Mouse (Mus musculus) forebrain, embryonic 13.5 days (tissue): ENCODE results near the gene Msi1. TPM values are rescaled to one million over a fixed set of nuclear protein-coding genes. Genes with fewer than 3 reads are reported as not detected.
"Not testable (repeated sequence)": the region's sequence is repeated elsewhere in the genome, so short reads cannot be mapped to it uniquely, and the experiment has no call there.

ENCODE experiments used
- ATAC-seq: fragments of 200-750 bp; cut with Nextera tagmentation; 2 replicates; pipeline ENCODE4 v1.8.0; 2017
- H3K27ac ChIP-seq: fragments of 300-500 bp; sonication (generic); 2 replicates; pipeline ENCODE4 v1.5.1; 2015; ENCODE audit warnings: inconsistent platforms, mild to moderate bottlenecking, moderate library complexity
- H3K27me3 ChIP-seq: fragments of 300-500 bp; sonication (generic); 2 replicates; pipeline ENCODE4 v1.6.1; 2015; ENCODE audit warnings: mild to moderate bottlenecking, inconsistent platforms
- H3K36me3 ChIP-seq: fragments of 300-500 bp; sonication (generic); 2 replicates; pipeline ENCODE4 v1.6.1; 2015; ENCODE audit warnings: mild to moderate bottlenecking, inconsistent platforms; ENCODE audit not compliant: poor library complexity, severe bottlenecking
- H3K4me1 ChIP-seq: fragments of 300-500 bp; sonication (generic); 2 replicates; pipeline ENCODE4 v1.6.1; 2015; ENCODE audit warnings: inconsistent platforms
- H3K4me2 ChIP-seq: fragments of 300-500 bp; sonication (generic); 2 replicates; pipeline ENCODE4 v1.6.1; 2015; ENCODE audit warnings: inconsistent platforms, mild to moderate bottlenecking, moderate library complexity
- H3K4me3 ChIP-seq: fragments of 300-500 bp; sonication (generic); 2 replicates; pipeline ENCODE4 v1.5.1; 2015; ENCODE audit warnings: mild to moderate bottlenecking, inconsistent platforms
- H3K9ac ChIP-seq: fragments of 300-500 bp; sonication (generic); 2 replicates; pipeline ENCODE4 v1.6.1; 2015; ENCODE audit warnings: mild to moderate bottlenecking, inconsistent platforms
- H3K9me3 ChIP-seq: fragments of 300-500 bp; sonication (generic); replicated peaks from 2 replicates; pipeline ENCODE4 v1.6.1; 2016; ENCODE audit warnings: inconsistent platforms
- WGBS: fragments of 180-500 bp; shearing (Covaris S2); methylation state at CpG from one replicate; pipeline ENCODE4 v1.1.7; 2015; 5-methylcytosine and 5-hydroxymethylcytosine counted together
- polyA plus RNA-seq: library from polyadenylated mRNA; unstranded; fragments of >200 nt; fragmentation: Nextera tagmentation; extraction: Ambion mirVana; gene quantifications from 2 replicates; pipeline ENCODE4 v1.2.1, GENCODE M21; 2015

Gene Msi1
- polyA plus RNA-seq, 1 experiment from 2014 or later: 107 TPM

GRCm38 (mm10) chr5:115435755-115436379 is 6.5 kb downstream of the Msi1 start:
- 4% methylated on average over 8 of the region's 8 CpGs for WGBS
- peak overlapping the region; percentile 96 for H3K4me2 ChIP-seq
- H3K9ac ChIP-seq: peak overlapping the region; percentile 100
- no peaks in the 10 kb centered on the region for H3K9me3 ChIP-seq
- no peak for ATAC-seq
- H3K27me3 ChIP-seq: no peaks in the 10 kb centered on the region
- peaks cover 89% of the 10 kb centered on the region for H3K4me1 ChIP-seq
- peak overlapping the region; percentile 100 for H3K4me3 ChIP-seq
- peaks cover 75% of the 10 kb centered on the region for H3K36me3 ChIP-seq
- peak overlapping the region; percentile 100 for H3K27ac ChIP-seq

- Histone ChIP-seq H3K9ac (peak overlapping the region; percentile 100), H3K27me3 (no peaks in the 10 kb centered on the region), H3K27ac (peak overlapping the region; percentile 100), H3K9me3 (no peaks in the 10 kb centered on the region), H3K4me2 (peak overlapping the region; percentile 96), H3K4me3 (peak overlapping the region; percentile 100), H3K36me3 (peaks cover 81% of the 10 kb centered on the region), H3K4me1 (peaks cover 91% of the 10 kb centered on the region)
- peak; percentile 92 for ATAC-seq
- under 1% methylated on average over 42 of the region's 43 CpGs for WGBS
These were observed 7.2 kb downstream of the Msi1 start for GRCm38 (mm10) chr5:115436421-115437124.

- Histone ChIP-seq H3K36me3 (peaks cover 83% of the 10 kb centered on the region), H3K4me1 (peaks cover 83% of the 10 kb centered on the region), H3K27ac (peak overlapping the region; percentile 100), H3K4me3 (peak overlapping the region; percentile 100), H3K9ac (peak overlapping the region; percentile 100), H3K4me2 (peak overlapping the region; percentile 96), H3K9me3 (no peaks in the 10 kb centered on the region), H3K27me3 (no peaks in the 10 kb centered on the region)
- 9% methylated on average over 7 of the region's 7 CpGs for WGBS
- ATAC-seq: no peak
These were observed 8.0 kb downstream of the Msi1 start for GRCm38 (mm10) chr5:115437242-115437944.

GRCm38 (mm10) chr5:115437945-115438315 is 8.5 kb downstream of the Msi1 start:
- peak overlapping the region; percentile 96 for H3K4me2 ChIP-seq
- peaks cover 78% of the 10 kb centered on the region for H3K4me1 ChIP-seq
- H3K27me3 ChIP-seq: no peaks in the 10 kb centered on the region
- H3K36me3 ChIP-seq: peaks cover 83% of the 10 kb centered on the region
- no peaks in the 10 kb centered on the region for H3K9me3 ChIP-seq
- peak overlapping the region; percentile 100 for H3K9ac ChIP-seq
- peak overlapping the region; percentile 100 for H3K27ac ChIP-seq
- H3K4me3 ChIP-seq: peak overlapping the region; percentile 100
- 0% methylated on average over 1 of the region's 2 CpGs for WGBS
- ATAC-seq: 0 out of 2 replicates have a peak, but pooled peaks have one; percentile 8

- ATAC-seq: no peak
- no peaks in the 10 kb centered on the region for H3K27me3 ChIP-seq
- peak overlapping the region; percentile 100 for H3K9ac ChIP-seq
- H3K4me3 ChIP-seq: peak overlapping the region; percentile 100
- WGBS: 21% methylated on average over 7 of the region's 7 CpGs
- peaks cover 85% of the 10 kb centered on the region for H3K36me3 ChIP-seq
- H3K27ac ChIP-seq: peak overlapping the region; percentile 100
- H3K4me1 ChIP-seq: peaks cover 70% of the 10 kb centered on the region
- peak overlapping the region; percentile 96 for H3K4me2 ChIP-seq
- H3K9me3 ChIP-seq: no peaks in the 10 kb centered on the region
These were observed 9.3 kb downstream of the Msi1 start for GRCm38 (mm10) chr5:115438667-115439066.

- H3K4me2 ChIP-seq: peak overlapping the region; percentile 25
These were observed 11.9 kb downstream of the Msi1 start for GRCm38 (mm10) chr5:115441205-115441849.

GRCm38 (mm10) chr5:115442663-115443062 is 13.3 kb downstream of the Msi1 start:
- not testable (repeated sequence) for H3K27me3 ChIP-seq, H3K4me3 ChIP-seq, H3K4me2 ChIP-seq, ATAC-seq, H3K27ac ChIP-seq, H3K9ac ChIP-seq, H3K9me3 ChIP-seq
- 75% methylated on average over 5 of the region's 5 CpGs for WGBS
- peaks cover 97% of the 10 kb centered on the region for H3K36me3 ChIP-seq
- peaks cover 33% of the 10 kb centered on the region for H3K4me1 ChIP-seq

More at GRCm38 (mm10) chr5:115441205-115441849, 11.9 kb downstream of the Msi1 start:
- H3K4me1 ChIP-seq: peaks cover 44% of the 10 kb centered on the region
- H3K9me3 ChIP-seq: no peaks in the 10 kb centered on the region
- H3K27ac ChIP-seq: peak overlapping the region; percentile 75
- H3K36me3 ChIP-seq: peaks cover 89% of the 10 kb centered on the region
- 28% methylated on average over 14 of the region's 14 CpGs for WGBS
- H3K4me3 ChIP-seq: no peak overlapping the region
- no peak overlapping the region for H3K9ac ChIP-seq
- 0 out of 2 replicates have a peak, but pooled peaks have one; percentile 14 for ATAC-seq
- H3K27me3 ChIP-seq: no peaks in the 10 kb centered on the region

- Histone ChIP-seq H3K27me3 (no peaks in the 10 kb centered on the region), H3K27ac (no peak overlapping the region), H3K4me3 (no peak overlapping the region), H3K9ac (no peak overlapping the region), H3K36me3 (peaks cover 99% of the 10 kb centered on the region), H3K4me1 (peaks cover 18% of the 10 kb centered on the region), H3K9me3 (no peaks in the 10 kb centered on the region), H3K4me2 (no peak overlapping the region)
- WGBS: 81% methylated on average over 11 of the region's 11 CpGs
- no peak for ATAC-seq
These were observed 14.7 kb downstream of the Msi1 start for GRCm38 (mm10) chr5:115444130-115444529.

GRCm38 (mm10) chr5:115447108-115447507 is 17.7 kb downstream of the Msi1 start:
- H3K27ac ChIP-seq: no peak overlapping the region; the same call in 1 of the 2 replicates

GRCm38 (mm10) chr5:115449247-115449646 is 19.8 kb downstream of the Msi1 start:
- H3K9me3 ChIP-seq: no peaks in the 10 kb centered on the region
- 83% methylated on average over 3 of the region's 3 CpGs for WGBS
- no peak overlapping the region for H3K4me3 ChIP-seq
- peaks cover 100% of the 10 kb centered on the region for H3K36me3 ChIP-seq
- no peaks in the 10 kb centered on the region for H3K27me3 ChIP-seq
- ATAC-seq: no peak
- no peak overlapping the region; the same call in 1 of the 2 replicates for H3K27ac ChIP-seq
- H3K9ac ChIP-seq: no peak overlapping the region
- H3K4me1 ChIP-seq: no peaks in the 10 kb centered on the region
- no peak overlapping the region for H3K4me2 ChIP-seq

More at GRCm38 (mm10) chr5:115447108-115447507, 17.7 kb downstream of the Msi1 start:
- 82% methylated on average over 17 of the region's 17 CpGs for WGBS
- no peak overlapping the region for H3K4me3 ChIP-seq
- H3K4me2 ChIP-seq: no peak overlapping the region
- H3K9ac ChIP-seq: no peak overlapping the region
- H3K27me3 ChIP-seq: no peaks in the 10 kb centered on the region
- ATAC-seq: no peak
- H3K9me3 ChIP-seq: no peaks in the 10 kb centered on the region
- no peaks in the 10 kb centered on the region for H3K4me1 ChIP-seq
- H3K36me3 ChIP-seq: peaks cover 100% of the 10 kb centered on the region

- H3K4me2 ChIP-seq: no peak overlapping the region
- H3K27me3 ChIP-seq: no peaks in the 10 kb centered on the region
- peaks cover 93% of the 10 kb centered on the region for H3K36me3 ChIP-seq
- 91% methylated on average over 26 of the region's 27 CpGs for WGBS
- H3K9ac ChIP-seq: no peak overlapping the region
- no peak overlapping the region for H3K27ac ChIP-seq
- no peak for ATAC-seq
- no peak overlapping the region for H3K4me3 ChIP-seq
- no peaks in the 10 kb centered on the region for H3K9me3 ChIP-seq
- no peaks in the 10 kb centered on the region for H3K4me1 ChIP-seq
These were observed 21.3 kb downstream of the Msi1 start for GRCm38 (mm10) chr5:115450410-115451317.
